ENCODE assay signal across 8 mouse cellular contexts in the genomic region with DNA sequence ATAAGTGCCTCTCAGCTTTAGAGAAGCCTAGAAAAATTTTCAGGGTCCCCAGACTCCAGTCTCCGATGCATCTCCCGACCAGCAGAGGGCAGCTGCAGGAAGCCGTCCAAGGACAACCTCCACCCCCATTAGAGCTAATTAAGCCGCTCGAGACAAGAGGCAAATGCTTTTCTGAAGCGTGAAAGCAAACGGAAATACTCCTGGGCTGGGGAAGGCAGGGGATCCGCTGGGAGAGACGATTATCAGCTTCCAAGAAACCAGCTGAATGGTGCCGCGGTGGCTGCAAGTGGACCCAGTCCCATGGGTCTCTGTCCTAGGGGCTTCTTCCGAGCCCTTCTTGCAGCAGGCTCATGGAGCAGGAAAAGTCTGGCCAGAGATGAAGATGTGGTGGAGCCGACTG.
DNase-seq lines count a peak whose midpoint lies in the region; ATAC-seq and TF ChIP-seq lines count a peak whose summit lies in the region.

No protein-coding gene starts in this region.

- WGBS in forebrain, embryonic 16.5 days = under 1% methylated on average over 13 of the region's 13 CpGs
- WGBS in liver, embryonic 15.5 days (ENCODE audit: insufficient replicate concordance) = 4% methylated on average over 13 of the region's 13 CpGs

- H3K4me2 ChIP-seq in forebrain, embryonic 16.5 days (ENCODE audit: low read length) = peak overlapping the region; percentile 55
- H3K4me2 ChIP-seq in liver, embryonic 15.5 days = peak overlapping the region; percentile 35; the same call in 1 of the 2 replicates

- 0 out of 2 replicates have a peak, but pooled peaks cover 2% of the 10 kb centered on the region for H3K4me1 ChIP-seq in forebrain, embryonic 16.5 days (replicated peaks; ENCODE audit: control insufficient read depth, insufficient read depth, low read length)
- no peaks in the 10 kb centered on the region for H3K4me1 ChIP-seq in liver, embryonic 15.5 days (replicated peaks)

- H3K9me3 ChIP-seq in forebrain, embryonic 16.5 days (ENCODE audit: control insufficient read depth, low read length) = no peaks in the 10 kb centered on the region
- H3K9me3 ChIP-seq in liver, embryonic 15.5 days (replicated peaks) = no peaks in the 10 kb centered on the region

- peak overlapping the region; percentile 43 for H3K4me3 ChIP-seq in forebrain, embryonic 16.5 days (replicated peaks; ENCODE audit: low read length)
- peak overlapping the region; percentile 63 for H3K4me3 ChIP-seq in layer of hippocampus, adult 2 months
- no peak overlapping the region for H3K4me3 ChIP-seq in liver, embryonic 15.5 days (replicated peaks)

- H3K36me3 ChIP-seq in forebrain, embryonic 16.5 days (ENCODE audit: control insufficient read depth, insufficient read depth) = no peaks in the 10 kb centered on the region
- H3K36me3 ChIP-seq in liver, embryonic 15.5 days (replicated peaks) = no peaks in the 10 kb centered on the region

- H3K9ac ChIP-seq in forebrain, embryonic 16.5 days (replicated peaks; ENCODE audit: low read depth, low read length) = peak overlapping the region; percentile 49
- no peak overlapping the region for H3K9ac ChIP-seq in liver, embryonic 15.5 days

- H3K27ac ChIP-seq in forebrain, embryonic 16.5 days (ENCODE audit: low read length) = no peak overlapping the region
- H3K27ac ChIP-seq in layer of hippocampus, adult 2 months = peak overlapping the region; percentile 77
- H3K27ac ChIP-seq in liver, embryonic 15.5 days (replicated peaks) = no peak overlapping the region

- no peaks in the 10 kb centered on the region for H3K27me3 ChIP-seq in forebrain, embryonic 16.5 days (replicated peaks; ENCODE audit: control insufficient read depth, insufficient read depth, low read length)
- H3K27me3 ChIP-seq in liver, embryonic 15.5 days = no peaks in the 10 kb centered on the region

- peak; percentile 91 for TF ChIP-seq CTCF in layer of hippocampus, adult 2 months (conservative IDR thresholded peaks at IDR 0.05)

- DNase-seq in ES-CJ7 (ENCODE audit: low read depth, low spot score) (peak; percentile 69), MN1 (ENCODE audit: low spot score) (no peak)
- DNase-seq in cerebellum, adult 18-20 months = peak; percentile 78 to 80
- peak; percentile 70 to 78 for DNase-seq in layer of hippocampus, adult 2 months (ENCODE audit: low spot score in 2 of 2)
- DNase-seq in ovary, adult 18-20 months (ENCODE audit: low spot score) = peak; percentile 3

- peak; percentile 96 for ATAC-seq in forebrain, embryonic 16.5 days
- peak; percentile 75 to 90 for ATAC-seq in hematopoietic stem cell, adult 5-6 weeks (replicated peaks in 1 of 2; ENCODE audit: insufficient read depth in 1 of 2, low FRiP score in 2 of 2, low TSS enrichment in 1 of 2, low read depth in 1 of 2, poor library complexity in 2 of 2, severe bottlenecking in 2 of 2)
- ATAC-seq in liver, embryonic 15.5 days (ENCODE audit: insufficient read depth) = no peak
